Mouse (Mus musculus): ENCODE measurements at regions not wholly inside any gene's neighbourhood (a gene's known extent, or its start where the extent isn't known, plus 50 kb on each side); places are given as distances from the start of the nearest gene placed in this dataset.

DNA sequence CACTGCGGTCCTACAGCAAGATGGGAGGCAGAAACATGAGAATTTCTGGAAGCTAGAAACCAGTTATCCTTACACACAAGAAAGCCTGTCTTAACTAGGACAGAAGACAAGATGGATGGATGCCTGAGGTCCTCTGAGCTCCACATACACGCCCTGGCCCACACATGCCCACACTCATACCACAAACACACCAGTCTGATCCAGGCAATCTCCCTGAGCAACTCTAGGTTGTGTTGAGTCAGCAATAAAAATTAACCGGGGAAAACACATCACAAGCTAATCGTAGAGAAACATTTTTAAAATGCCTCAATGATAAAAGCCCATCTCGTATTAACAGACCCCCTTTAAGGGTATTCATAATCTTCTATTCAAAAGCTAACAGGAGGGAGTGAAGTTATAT, 298.9 kb downstream of the 3100002H09Rik start:
- TF ChIP-seq POLR2A (IDR thresholded peaks at IDR 0.05; ENCODE audit: low read depth, low read length): no peak
- no peak for TF ChIP-seq CTCF (IDR thresholded peaks at IDR 0.05; ENCODE audit: extremely low read depth, insufficient read depth, insufficient read length, insufficient replicate concordance)

Measured in spleen, adult 2 months (tissue).